Mouse (Mus musculus): ENCODE measurements around the gene 4921517D22Rik.

4921517D22Rik gene

GRCm38 (mm10) chr13:59690576-59690975, 3.3 kb downstream of the 4921517D22Rik start:
- DNase-seq = no peak

- no peak for DNase-seq
These were observed 4.1 kb downstream of the 4921517D22Rik start for GRCm38 (mm10) chr13:59689843-59690242.

GRCm38 (mm10) chr13:59689313-59689712, 4.6 kb downstream of the 4921517D22Rik start:
- no peak for DNase-seq

- peak; percentile 13 for DNase-seq
These were observed 5.6 kb downstream of the 4921517D22Rik start for GRCm38 (mm10) chr13:59688338-59688770.

GRCm38 (mm10) chr13:59685236-59685635, 8.7 kb downstream of the 4921517D22Rik start:
- no peak for DNase-seq

- DNase-seq = no peak
These were observed 11.3 kb downstream of the 4921517D22Rik start for GRCm38 (mm10) chr13:59682629-59683028.

- no peak for DNase-seq
These were observed 14.0 kb downstream of the 4921517D22Rik start for GRCm38 (mm10) chr13:59679908-59680307.

GRCm38 (mm10) chr13:59679306-59679705, 14.6 kb downstream of the 4921517D22Rik start:
- no peak for DNase-seq

GRCm38 (mm10) chr13:59676316-59677229, 17.3 kb downstream of the 4921517D22Rik start:
- no peak for DNase-seq

- peak; percentile 68 for DNase-seq
These were observed 18.5 kb downstream of the 4921517D22Rik start, which contains the start of gene Golm1 for GRCm38 (mm10) chr13:59675151-59676011. Gene Golm1 (minus strand): TSS chr13:59675811.

- no peak for DNase-seq
These were observed 19.2 kb downstream of the 4921517D22Rik start for GRCm38 (mm10) chr13:59674761-59675150.

GRCm38 (mm10) chr13:59674215-59674614, 19.7 kb downstream of the 4921517D22Rik start:
- DNase-seq = no peak

- no peak for DNase-seq
These were observed 20.3 kb downstream of the 4921517D22Rik start for GRCm38 (mm10) chr13:59673597-59673996.

- DNase-seq = no peak
These were observed 21.7 kb downstream of the 4921517D22Rik start for GRCm38 (mm10) chr13:59672248-59672647.

- no peak for DNase-seq
These were observed 22.4 kb downstream of the 4921517D22Rik start for GRCm38 (mm10) chr13:59671521-59671920.

- DNase-seq = no peak
These were observed 24.0 kb downstream of the 4921517D22Rik start for GRCm38 (mm10) chr13:59669946-59670345.

- DNase-seq = peak; percentile 41
These were observed 25.3 kb downstream of the 4921517D22Rik start for GRCm38 (mm10) chr13:59668501-59669093.

- no peak for DNase-seq
These were observed 26.1 kb downstream of the 4921517D22Rik start for GRCm38 (mm10) chr13:59667763-59668162.

GRCm38 (mm10) chr13:59663939-59664712, 29.8 kb downstream of the 4921517D22Rik start:
- DNase-seq = peak; percentile 35

- no peak for DNase-seq
These were observed 31.9 kb downstream of the 4921517D22Rik start for GRCm38 (mm10) chr13:59661966-59662365.

- no peak for DNase-seq
These were observed 32.5 kb downstream of the 4921517D22Rik start for GRCm38 (mm10) chr13:59661387-59661786.

GRCm38 (mm10) chr13:59660371-59660770, 33.5 kb downstream of the 4921517D22Rik start:
- DNase-seq = no peak
